Mouse (Mus musculus) embryo, embryonic 10 days (tissue): ENCODE measurements around the gene Lpcat2.
"Not testable (repeated sequence)": the region's sequence is repeated elsewhere in the genome, so short reads cannot be mapped to it uniquely, and the experiment has no call there.

ENCODE experiments used
- DNase-seq: peaks from one replicate; pipeline ENCODE4 v3.0.0-alpha.2; 2015; ENCODE audit warnings: low spot score

Gene Lpcat2

GRCm38 (mm10) chr8:92853188-92853983, 1.8 kb upstream of the Lpcat2 start:
- no peak for DNase-seq

GRCm38 (mm10) chr8:92854673-92855072, 466 bp upstream of the Lpcat2 start:
- no peak for DNase-seq

GRCm38 (mm10) chr8:92856273-92856986, 1.3 kb downstream of the Lpcat2 start:
- no peak for DNase-seq

GRCm38 (mm10) chr8:92858475-92859182, 3.5 kb downstream of the Lpcat2 start:
- no peak for DNase-seq

- DNase-seq = no peak
These were observed 6.8 kb downstream of the Lpcat2 start for GRCm38 (mm10) chr8:92861977-92862376.

GRCm38 (mm10) chr8:92870281-92870680, 15.1 kb downstream of the Lpcat2 start:
- DNase-seq = no peak

GRCm38 (mm10) chr8:92872063-92872759, 17.1 kb downstream of the Lpcat2 start:
- no peak for DNase-seq

GRCm38 (mm10) chr8:92875795-92876194, 20.7 kb downstream of the Lpcat2 start:
- no peak for DNase-seq

- DNase-seq = no peak
These were observed 26.1 kb downstream of the Lpcat2 start for GRCm38 (mm10) chr8:92881247-92881646.

- DNase-seq = no peak
These were observed 28.6 kb downstream of the Lpcat2 start for GRCm38 (mm10) chr8:92883771-92884170.

GRCm38 (mm10) chr8:92892216-92892615, 37.1 kb downstream of the Lpcat2 start:
- DNase-seq = not testable (repeated sequence)

- DNase-seq = no peak
These were observed 38.7 kb downstream of the Lpcat2 start for GRCm38 (mm10) chr8:92893870-92894269.

- no peak for DNase-seq
These were observed 39.9 kb downstream of the Lpcat2 start for GRCm38 (mm10) chr8:92895053-92895452.

GRCm38 (mm10) chr8:92896056-92896455, 40.9 kb downstream of the Lpcat2 start:
- DNase-seq = no peak

GRCm38 (mm10) chr8:92896611-92897010, 41.5 kb downstream of the Lpcat2 start:
- DNase-seq = no peak

- DNase-seq = no peak
These were observed 42.7 kb downstream of the Lpcat2 start for GRCm38 (mm10) chr8:92897794-92898193.

GRCm38 (mm10) chr8:92899590-92899989, 44.5 kb downstream of the Lpcat2 start:
- no peak for DNase-seq

GRCm38 (mm10) chr8:92901107-92901506, 46.0 kb downstream of the Lpcat2 start, which contains the start of gene Capns2:
TSS of gene Capns2 (plus strand) at chr8:92901407.
- DNase-seq = no peak

GRCm38 (mm10) chr8:92902981-92903380, 47.8 kb downstream of the Lpcat2 start:
- no peak for DNase-seq

GRCm38 (mm10) chr8:92903488-92904135, 48.5 kb downstream of the Lpcat2 start:
- DNase-seq = no peak

GRCm38 (mm10) chr8:92906553-92906952, 51.4 kb downstream of the Lpcat2 start:
- no peak for DNase-seq
